Mouse (Mus musculus): ENCODE results near the gene Tcp10b. TPM values are rescaled to one million over a fixed set of nuclear protein-coding genes. Genes with fewer than 3 reads are reported as not detected.
"Not testable (repeated sequence)": the region's sequence is repeated elsewhere in the genome, so short reads cannot be mapped to it uniquely, and the experiment has no call there.

Gene Tcp10b
- polyA plus RNA-seq, 1 experiment from 2014 or later = 0.11 TPM

- not testable (repeated sequence) for H3K9ac ChIP-seq (ENCODE audit: low read length); H3K9me3 ChIP-seq (ENCODE audit: control insufficient read depth, low read length); ATAC-seq (ENCODE audit: low read depth); H3K4me1 ChIP-seq (replicated peaks; ENCODE audit: control insufficient read depth, insufficient read depth, low read length); H3K27me3 ChIP-seq (ENCODE audit: control insufficient read depth, insufficient read depth, low read depth, low read length); H3K27ac ChIP-seq (ENCODE audit: low read length); H3K36me3 ChIP-seq (ENCODE audit: control insufficient read depth, insufficient read depth, low read length); H3K4me3 ChIP-seq (ENCODE audit: low read length); H3K4me2 ChIP-seq (ENCODE audit: low read depth, low read length)
- 75% methylated on average over 5 of the region's 8 CpGs for WGBS
Measured at GRCm38 (mm10) chr17:13092100-13092764, 31.3 kb downstream of the Tcp10b start.

DNA sequence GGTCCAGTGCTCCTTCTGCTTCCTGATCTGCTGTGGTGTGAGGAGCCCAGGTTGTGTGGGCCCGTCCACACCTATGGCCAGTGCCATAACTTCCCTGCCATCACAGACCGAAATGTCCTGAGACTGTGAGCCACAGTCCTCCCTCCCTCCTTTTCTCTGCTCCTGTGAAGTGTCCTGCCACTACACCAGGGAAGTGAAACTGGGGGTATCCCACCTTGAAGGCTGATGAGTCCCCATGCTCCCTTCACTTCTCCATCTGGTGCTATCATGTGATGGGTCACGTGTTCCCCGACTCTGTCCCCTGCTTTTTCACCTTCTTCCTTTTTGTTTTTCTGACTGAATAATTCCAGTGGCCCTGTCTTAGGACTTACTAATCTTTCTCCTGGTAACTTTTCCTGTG lies 32.1 kb downstream of the Tcp10b start:
- not testable (repeated sequence) for ATAC-seq (ENCODE audit: low read depth); H3K9me3 ChIP-seq (ENCODE audit: control insufficient read depth, low read length); H3K4me1 ChIP-seq (replicated peaks; ENCODE audit: control insufficient read depth, insufficient read depth, low read length); H3K9ac ChIP-seq (ENCODE audit: low read length); H3K27me3 ChIP-seq (ENCODE audit: control insufficient read depth, insufficient read depth, low read depth, low read length); H3K4me3 ChIP-seq (ENCODE audit: low read length); H3K27ac ChIP-seq (ENCODE audit: low read length); H3K4me2 ChIP-seq (ENCODE audit: low read depth, low read length); H3K36me3 ChIP-seq (ENCODE audit: control insufficient read depth, insufficient read depth, low read length)
- 85% methylated on average over 2 of the region's 4 CpGs for WGBS

DNA sequence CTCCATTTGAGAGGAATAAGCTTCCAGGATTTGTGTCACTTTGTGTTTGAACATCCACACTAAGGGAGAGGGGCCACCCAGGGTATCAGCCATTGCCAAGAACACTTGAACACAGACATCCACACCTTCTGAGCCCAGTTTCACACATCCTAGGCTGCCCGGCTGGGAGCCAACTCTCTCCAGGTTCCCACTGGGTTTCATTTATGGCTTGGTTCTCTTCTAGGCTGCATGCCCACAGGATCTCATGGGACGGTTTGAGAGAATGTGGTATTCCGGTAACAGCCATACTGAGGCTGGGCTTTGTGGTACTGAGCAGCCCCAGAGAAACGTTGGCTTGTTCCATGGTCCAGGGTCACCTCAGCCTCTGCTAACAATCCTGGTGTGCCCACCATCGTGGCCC lies 45.7 kb downstream of the Tcp10b start:
- H3K27me3 ChIP-seq (ENCODE audit: control insufficient read depth, insufficient read depth, low read depth, low read length); H3K4me2 ChIP-seq (ENCODE audit: low read depth, low read length); ATAC-seq (ENCODE audit: low read depth); H3K9me3 ChIP-seq (ENCODE audit: control insufficient read depth, low read length); H3K4me1 ChIP-seq (replicated peaks; ENCODE audit: control insufficient read depth, insufficient read depth, low read length); H3K4me3 ChIP-seq (ENCODE audit: low read length); H3K27ac ChIP-seq (ENCODE audit: low read length); H3K36me3 ChIP-seq (ENCODE audit: control insufficient read depth, insufficient read depth, low read length); H3K9ac ChIP-seq (ENCODE audit: low read length): not testable (repeated sequence)
- WGBS = 80% methylated on average over 5 of the region's 5 CpGs

DNA sequence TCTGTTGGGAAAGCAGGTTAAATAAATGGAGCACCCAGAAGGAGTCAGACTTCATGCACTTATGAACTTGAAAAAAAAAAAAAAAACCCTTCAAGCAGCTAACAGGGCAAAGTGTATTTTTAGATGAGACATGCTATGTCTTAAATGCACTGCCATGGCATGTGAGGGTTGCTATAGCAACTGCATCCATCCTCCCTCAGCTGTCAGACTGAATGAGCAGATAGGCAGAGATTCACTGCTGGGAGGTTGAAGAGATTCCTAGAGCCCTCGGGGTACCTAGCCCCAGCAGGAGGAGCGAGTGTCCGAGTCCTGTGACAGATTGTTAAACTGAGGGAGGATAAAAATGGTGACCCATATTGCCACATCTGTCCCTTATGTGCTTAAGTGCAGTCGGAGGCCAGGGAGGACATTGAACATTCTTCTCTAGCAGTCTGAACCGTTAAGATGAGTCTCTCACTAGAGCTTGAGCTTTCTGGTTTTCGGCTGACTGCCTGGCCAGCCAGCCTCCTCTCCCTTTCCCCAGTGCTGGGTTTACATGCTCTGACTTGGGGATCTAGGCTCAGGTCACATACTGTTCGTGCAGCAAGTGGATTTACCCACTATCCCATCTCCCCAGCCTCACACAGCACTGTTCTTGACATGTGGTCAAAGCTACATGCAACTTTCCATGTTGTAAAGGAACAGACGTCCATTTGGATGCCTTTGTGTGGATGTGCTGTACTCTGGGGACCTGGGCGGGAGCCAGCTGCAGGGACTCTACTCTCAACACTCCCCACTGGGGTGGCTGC lies 51.8 kb downstream of the Tcp10b start:
- not testable (repeated sequence) for H3K27me3 ChIP-seq (ENCODE audit: control insufficient read depth, insufficient read depth, low read depth, low read length); H3K9ac ChIP-seq (ENCODE audit: low read length); ATAC-seq (ENCODE audit: low read depth); H3K27ac ChIP-seq (ENCODE audit: low read length); H3K4me2 ChIP-seq (ENCODE audit: low read depth, low read length); H3K4me3 ChIP-seq (ENCODE audit: low read length); H3K36me3 ChIP-seq (ENCODE audit: control insufficient read depth, insufficient read depth, low read length); H3K9me3 ChIP-seq (ENCODE audit: control insufficient read depth, low read length); H3K4me1 ChIP-seq (replicated peaks; ENCODE audit: control insufficient read depth, insufficient read depth, low read length)
- WGBS = 43% methylated on average over 3 of the region's 9 CpGs

- H3K27me3 ChIP-seq (ENCODE audit: control insufficient read depth, insufficient read depth, low read depth, low read length); H3K36me3 ChIP-seq (ENCODE audit: control insufficient read depth, insufficient read depth, low read length); H3K9ac ChIP-seq (ENCODE audit: low read length); ATAC-seq (ENCODE audit: low read depth); H3K27ac ChIP-seq (ENCODE audit: low read length); H3K9me3 ChIP-seq (ENCODE audit: control insufficient read depth, low read length); H3K4me2 ChIP-seq (ENCODE audit: low read depth, low read length); H3K4me1 ChIP-seq (replicated peaks; ENCODE audit: control insufficient read depth, insufficient read depth, low read length); H3K4me3 ChIP-seq (ENCODE audit: low read length): not testable (repeated sequence)
- WGBS = 86% methylated on average over 2 of the region's 5 CpGs
Measured at GRCm38 (mm10) chr17:13123308-13124038, 62.6 kb downstream of the Tcp10b start.

DNA sequence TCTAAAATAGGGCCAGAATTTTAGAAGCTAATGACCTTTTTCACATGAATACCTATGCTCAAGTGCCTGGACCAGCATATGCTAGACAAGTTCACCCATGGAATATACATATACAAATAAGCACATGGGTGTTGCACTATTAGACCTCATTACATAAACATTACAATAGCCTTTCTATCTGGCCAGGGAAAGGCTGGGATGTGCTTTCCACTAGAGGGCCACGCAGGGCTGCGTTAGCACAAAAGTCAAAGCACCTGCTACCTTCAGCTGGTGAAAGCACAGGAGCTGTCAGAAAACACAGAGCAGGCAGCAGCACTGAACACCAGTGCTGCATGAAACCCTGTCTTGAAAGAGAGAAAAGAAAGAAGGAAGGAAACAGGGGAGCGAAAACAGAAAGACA lies 63.3 kb downstream of the Tcp10b start:
- H3K36me3 ChIP-seq (ENCODE audit: control insufficient read depth, insufficient read depth, low read length); H3K4me1 ChIP-seq (replicated peaks; ENCODE audit: control insufficient read depth, insufficient read depth, low read length); ATAC-seq (ENCODE audit: low read depth); H3K4me2 ChIP-seq (ENCODE audit: low read depth, low read length); H3K4me3 ChIP-seq (ENCODE audit: low read length); H3K9me3 ChIP-seq (ENCODE audit: control insufficient read depth, low read length); H3K27ac ChIP-seq (ENCODE audit: low read length); H3K9ac ChIP-seq (ENCODE audit: low read length); H3K27me3 ChIP-seq (ENCODE audit: control insufficient read depth, insufficient read depth, low read depth, low read length): not testable (repeated sequence)
- 40% methylated on average over 2 of the region's 3 CpGs for WGBS

DNA sequence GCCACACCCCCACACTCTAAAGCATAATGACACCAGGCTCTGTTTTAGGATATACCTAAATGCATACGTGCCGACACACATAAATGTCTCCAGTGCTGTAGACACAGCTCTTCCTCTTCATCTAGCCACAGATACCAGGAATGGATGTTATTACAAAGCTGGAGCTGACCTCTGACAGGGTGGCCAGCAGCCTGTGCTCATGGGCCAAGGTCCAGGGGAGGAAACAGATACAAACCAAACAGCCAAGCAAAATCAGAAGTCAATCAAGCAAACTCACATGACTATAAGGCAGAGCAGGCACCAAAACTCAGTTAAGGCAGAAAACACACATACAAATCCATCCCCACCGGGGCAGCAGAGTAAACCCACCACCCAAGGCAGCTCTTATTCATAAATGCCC lies 68.4 kb downstream of the Tcp10b start:
- H3K27ac ChIP-seq (ENCODE audit: low read length); H3K9me3 ChIP-seq (ENCODE audit: control insufficient read depth, low read length); H3K36me3 ChIP-seq (ENCODE audit: control insufficient read depth, insufficient read depth, low read length); H3K4me3 ChIP-seq (ENCODE audit: low read length); H3K4me2 ChIP-seq (ENCODE audit: low read depth, low read length); H3K4me1 ChIP-seq (replicated peaks; ENCODE audit: control insufficient read depth, insufficient read depth, low read length); H3K27me3 ChIP-seq (ENCODE audit: control insufficient read depth, insufficient read depth, low read depth, low read length); H3K9ac ChIP-seq (ENCODE audit: low read length); ATAC-seq (ENCODE audit: low read depth): not testable (repeated sequence)
- no CpG with 5 or more reads among the region's 3 CpGs for WGBS

GRCm38 (mm10) chr17:13129737-13130465 lies 69.0 kb downstream of the Tcp10b start:
- not testable (repeated sequence) for H3K27me3 ChIP-seq (ENCODE audit: control insufficient read depth, insufficient read depth, low read depth, low read length); ATAC-seq (ENCODE audit: low read depth); H3K9ac ChIP-seq (ENCODE audit: low read length); H3K36me3 ChIP-seq (ENCODE audit: control insufficient read depth, insufficient read depth, low read length); H3K4me1 ChIP-seq (replicated peaks; ENCODE audit: control insufficient read depth, insufficient read depth, low read length); H3K27ac ChIP-seq (ENCODE audit: low read length); H3K9me3 ChIP-seq (ENCODE audit: control insufficient read depth, low read length); H3K4me2 ChIP-seq (ENCODE audit: low read depth, low read length); H3K4me3 ChIP-seq (ENCODE audit: low read length)
- 74% methylated on average over 9 of the region's 11 CpGs for WGBS

GRCm38 (mm10) chr17:13131710-13132109 lies 70.8 kb downstream of the Tcp10b start, which contains the start of gene Unc93a:
Unc93a (minus strand) TSS chr17:13131810.
- ATAC-seq (ENCODE audit: low read depth); H3K9me3 ChIP-seq (ENCODE audit: control insufficient read depth, low read length); H3K9ac ChIP-seq (ENCODE audit: low read length); H3K27ac ChIP-seq (ENCODE audit: low read length); H3K4me1 ChIP-seq (replicated peaks; ENCODE audit: control insufficient read depth, insufficient read depth, low read length); H3K4me3 ChIP-seq (ENCODE audit: low read length); H3K4me2 ChIP-seq (ENCODE audit: low read depth, low read length); H3K36me3 ChIP-seq (ENCODE audit: control insufficient read depth, insufficient read depth, low read length); H3K27me3 ChIP-seq (ENCODE audit: control insufficient read depth, insufficient read depth, low read depth, low read length): not testable (repeated sequence)
- WGBS = 77% methylated on average over 3 of the region's 4 CpGs

Measured in lung, embryonic 16.5 days (tissue).